Mouse (Mus musculus): ENCODE measurements around the gene Gm6763. TPM values are rescaled to one million over a fixed set of nuclear protein-coding genes. Genes with fewer than 3 reads are reported as not detected.

Gm6763 gene
- not detected for total RNA-seq (2023)

DNA sequence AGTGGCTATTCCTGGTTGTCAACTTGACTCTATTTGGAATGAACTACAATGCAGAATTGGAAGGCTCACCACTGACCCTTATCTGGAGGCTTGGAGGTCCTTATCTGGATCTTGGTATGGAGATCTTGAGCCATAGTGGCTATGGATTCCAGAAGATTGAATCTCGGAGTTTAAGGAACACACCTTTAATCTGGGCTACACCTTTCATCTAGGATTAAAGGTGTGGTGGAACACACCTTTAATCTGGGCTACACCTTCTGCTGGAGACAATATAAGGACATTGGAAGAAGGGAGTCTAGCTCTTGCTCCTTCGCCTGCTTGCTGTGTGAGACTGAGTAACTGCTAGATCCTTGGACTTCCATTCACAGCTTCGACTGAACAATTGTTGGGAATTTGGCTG lies at the start of gene Gm6763:
Gene Gm6763 (plus strand): TSS at position 301 of the 400 bp plus-strand sequence.

GRCm38 (mm10) chr10:104142687-104143086 lies 8.6 kb upstream of the Gm6763 start, which contains the start of gene Gm21293:
Gene Gm21293, plus strand, starts transcription at chr10:104142987.

GRCm38 (mm10) chr10:104159706-104160105 lies 8.4 kb downstream of the Gm6763 start, which contains the start of gene Gm8764:
Gene Gm8764, plus strand, starts transcription at chr10:104160006.

GRCm38 (mm10) chr10:104168215-104168614 lies 16.9 kb downstream of the Gm6763 start, which contains the start of gene Gm21304:
Gene Gm21304, plus strand, starts transcription at chr10:104168515.

GRCm38 (mm10) chr10:104176724-104177123 lies 25.4 kb downstream of the Gm6763 start, which contains the start of gene Gm21312:
Gene Gm21312, plus strand, starts transcription at chr10:104177024.

GRCm38 (mm10) chr10:104185233-104185632 lies 33.9 kb downstream of the Gm6763 start, which contains the start of gene Gm20765:
Gene Gm20765, plus strand, starts transcription at chr10:104185533.

GRCm38 (mm10) chr10:104193742-104194141 lies 42.4 kb downstream of the Gm6763 start, which contains the start of gene Gm4340:
Gene Gm4340, plus strand, starts transcription at chr10:104194042.

Other genes starting within 250 kb of the Gm6763 start
- not detected for gene Gm21293, start 8.5 kb upstream of the Gm6763 start, total RNA-seq (2023)
- gene Gm8764, start 8.5 kb downstream of the Gm6763 start, total RNA-seq (2023) = not detected
- gene Gm21304, start 17.0 kb downstream of the Gm6763 start, total RNA-seq (2023) = not detected
- gene Gm21312, start 25.5 kb downstream of the Gm6763 start, total RNA-seq (2023) = not detected
- not detected for gene Gm20765, start 34.0 kb downstream of the Gm6763 start, total RNA-seq (2023)
- not detected for gene Gm4340, start 42.5 kb downstream of the Gm6763 start, total RNA-seq (2023)